Mouse (Mus musculus) hindbrain, embryonic 12.5 days (tissue): Measurements from ENCODE around the gene Alg14. TPM values are rescaled to one million over a fixed set of nuclear protein-coding genes. Genes with fewer than 3 reads are reported as not detected.

Experiments used
- ATAC-seq: fragments of 200-750 bp; cut with Nextera tagmentation; 2 replicates; pipeline ENCODE4 v1.8.0; 2017; ENCODE audit warnings: moderate TSS enrichment; ENCODE audit not compliant: low FRiP score
- H3K27ac ChIP-seq: fragments of 300-500 bp; sonication (generic); 2 replicates; pipeline ENCODE4 v1.5.1; 2016; ENCODE audit warnings: mild to moderate bottlenecking
- H3K27me3 ChIP-seq: fragments of 300-500 bp; sonication (generic); 2 replicates; pipeline ENCODE4 v1.6.1; 2016; ENCODE audit warnings: mild to moderate bottlenecking
- H3K36me3 ChIP-seq: fragments of 300-500 bp; sonication (generic); 2 replicates; pipeline ENCODE4 v1.6.1; 2016; ENCODE audit warnings: mild to moderate bottlenecking
- H3K4me1 ChIP-seq: fragments of 300-500 bp; sonication (generic); 2 replicates; pipeline ENCODE4 v1.6.1; 2016
- H3K4me2 ChIP-seq: fragments of 300-500 bp; sonication (generic); replicated peaks from 2 replicates; pipeline ENCODE4 v1.6.1; 2016; ENCODE audit warnings: mild to moderate bottlenecking
- H3K4me3 ChIP-seq: fragments of 300-500 bp; sonication (generic); 2 replicates; pipeline ENCODE4 v1.5.1; 2016; ENCODE audit warnings: mild to moderate bottlenecking
- H3K9ac ChIP-seq: fragments of 300-500 bp; sonication (generic); 2 replicates; pipeline ENCODE4 v1.6.1; 2016; ENCODE audit warnings: mild to moderate bottlenecking, moderate library complexity
- H3K9me3 ChIP-seq: fragments of 300-500 bp; sonication (generic); replicated peaks from 2 replicates; pipeline ENCODE4 v1.6.1; 2016; ENCODE audit warnings: mild to moderate bottlenecking
- WGBS: fragments of 180-500 bp; shearing (Covaris S2); methylation state at CpG from one replicate; pipeline ENCODE4 v1.1.7; 2016; 5-methylcytosine and 5-hydroxymethylcytosine counted together
- polyA plus RNA-seq: library from polyadenylated mRNA; unstranded; fragments of >200 nt; fragmentation: Nextera tagmentation; extraction: Ambion mirVana; gene quantifications from 2 replicates; pipeline ENCODE4 v1.2.1, GENCODE M21; 2016

Gene Alg14
- polyA plus RNA-seq, 1 experiment from 2014 or later, result 38.5 TPM

DNA sequence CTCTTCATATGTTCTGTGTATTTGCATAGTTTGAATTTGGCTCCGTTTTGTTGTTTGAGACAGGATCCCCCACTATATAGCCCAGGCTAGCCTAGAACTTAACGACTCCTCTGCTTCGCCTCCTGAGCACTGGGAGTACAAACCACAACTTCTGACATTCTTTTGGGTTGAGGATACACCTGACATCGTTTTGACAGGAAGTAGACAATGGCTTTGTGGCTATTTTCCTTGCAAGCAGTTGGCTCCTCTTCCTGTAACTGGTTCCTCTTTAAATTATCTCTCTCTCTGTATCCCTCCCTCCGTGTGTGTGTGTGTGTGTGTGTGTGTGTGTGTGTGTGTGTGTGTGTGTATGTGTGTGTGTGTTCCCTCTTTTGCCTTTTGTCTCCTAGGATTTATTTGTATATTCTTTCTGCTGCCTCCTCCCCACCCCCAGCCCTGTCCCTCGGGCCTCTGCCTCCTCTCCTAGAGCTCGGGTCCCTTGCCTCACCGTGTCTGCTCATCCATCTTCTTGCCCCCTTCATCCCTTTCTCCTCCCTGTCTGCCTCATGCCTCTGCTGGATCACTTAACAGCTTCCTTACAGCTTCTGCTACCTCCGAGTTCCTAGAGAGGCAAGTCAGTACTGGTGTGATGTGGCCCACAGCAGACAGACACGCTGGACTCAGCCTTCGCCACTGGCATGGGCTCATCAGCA, 53.5 kb downstream of the Alg14 start:
- Histone ChIP-seq H3K36me3 (no peaks in the 10 kb centered on the region), H3K9me3 (no peaks in the 10 kb centered on the region), H3K27me3 (no peaks in the 10 kb centered on the region; the same call in 1 of the 2 replicates), H3K27ac (peak overlapping the region; percentile 67), H3K9ac (no peak overlapping the region), H3K4me3 (no peak overlapping the region), H3K4me2 (no peak overlapping the region), H3K4me1 (peaks cover 40% of the 10 kb centered on the region)
- 56% methylated on average over 10 of the region's 11 CpGs for WGBS
- ATAC-seq, result no peak

- no peak overlapping the region for H3K9ac ChIP-seq
- H3K27me3 ChIP-seq, result no peaks in the 10 kb centered on the region; the same call in 1 of the 2 replicates
- H3K9me3 ChIP-seq, result no peaks in the 10 kb centered on the region
- H3K4me1 ChIP-seq, result peaks cover 41% of the 10 kb centered on the region
- 49% methylated on average over 6 of the region's 6 CpGs for WGBS
- no peak for ATAC-seq
- H3K4me2 ChIP-seq, result no peak overlapping the region
- no peaks in the 10 kb centered on the region for H3K36me3 ChIP-seq
- H3K4me3 ChIP-seq, result no peak overlapping the region
- H3K27ac ChIP-seq, result 0 out of 2 replicates have a peak overlapping the region, but pooled peaks have one; percentile 31
These were observed 54.0 kb downstream of the Alg14 start for GRCm38 (mm10) chr3:121345643-121346000.

- no peak overlapping the region for H3K9ac ChIP-seq
- no peaks in the 10 kb centered on the region for H3K36me3 ChIP-seq
- WGBS, result 94% methylated on average over 12 of the region's 12 CpGs
- peaks cover 41% of the 10 kb centered on the region for H3K4me1 ChIP-seq
- H3K4me3 ChIP-seq, result no peak overlapping the region
- no peaks in the 10 kb centered on the region; the same call in 1 of the 2 replicates for H3K27me3 ChIP-seq
- H3K27ac ChIP-seq, result no peak overlapping the region
- H3K4me2 ChIP-seq, result no peak overlapping the region
- ATAC-seq, result no peak
- no peaks in the 10 kb centered on the region for H3K9me3 ChIP-seq
These were observed 55.1 kb downstream of the Alg14 start for GRCm38 (mm10) chr3:121346507-121347267.

- Histone ChIP-seq H3K9me3 (no peaks in the 10 kb centered on the region), H3K36me3 (no peaks in the 10 kb centered on the region), H3K27me3 (no peaks in the 10 kb centered on the region; the same call in 1 of the 2 replicates), H3K27ac (peak overlapping the region; percentile 40; the same call in 1 of the 2 replicates), H3K4me1 (peaks cover 41% of the 10 kb centered on the region), H3K4me2 (no peak overlapping the region), H3K4me3 (no peak overlapping the region), H3K9ac (no peak overlapping the region)
- WGBS, result 76% methylated on average over 6 of the region's 6 CpGs
- ATAC-seq, result no peak
These were observed 57.2 kb downstream of the Alg14 start for GRCm38 (mm10) chr3:121348792-121349191.

- no peak overlapping the region for H3K9ac ChIP-seq
- no peaks in the 10 kb centered on the region for H3K9me3 ChIP-seq
- no peak overlapping the region for H3K4me3 ChIP-seq
- peaks cover 34% of the 10 kb centered on the region for H3K4me1 ChIP-seq
- ATAC-seq, result peak; percentile 71
- peak overlapping the region; percentile 31 for H3K4me2 ChIP-seq
- no peaks in the 10 kb centered on the region; the same call in 1 of the 2 replicates for H3K27me3 ChIP-seq
- H3K27ac ChIP-seq, result peak overlapping the region; percentile 64
- WGBS, result 40% methylated on average over 33 of the region's 33 CpGs
- H3K36me3 ChIP-seq, result no peaks in the 10 kb centered on the region
These were observed 58.0 kb downstream of the Alg14 start for GRCm38 (mm10) chr3:121349334-121350169.

GRCm38 (mm10) chr3:121351257-121351656, 59.7 kb downstream of the Alg14 start:
- 89% methylated on average over 6 of the region's 6 CpGs for WGBS
- Histone ChIP-seq H3K36me3 (no peaks in the 10 kb centered on the region), H3K27me3 (no peaks in the 10 kb centered on the region; the same call in 1 of the 2 replicates), H3K4me2 (no peak overlapping the region), H3K4me3 (no peak overlapping the region), H3K4me1 (peaks cover 24% of the 10 kb centered on the region), H3K27ac (no peak overlapping the region), H3K9me3 (no peaks in the 10 kb centered on the region), H3K9ac (no peak overlapping the region)
- no peak for ATAC-seq

GRCm38 (mm10) chr3:121354281-121354680, 62.7 kb downstream of the Alg14 start:
- H3K9me3 ChIP-seq, result no peaks in the 10 kb centered on the region
- no peaks in the 10 kb centered on the region for H3K27me3 ChIP-seq
- WGBS, result 91% methylated on average over 9 of the region's 9 CpGs
- peaks cover 11% of the 10 kb centered on the region for H3K4me1 ChIP-seq
- H3K36me3 ChIP-seq, result no peaks in the 10 kb centered on the region
- no peak overlapping the region for H3K9ac ChIP-seq
- no peak overlapping the region for H3K4me3 ChIP-seq
- no peak for ATAC-seq
- no peak overlapping the region for H3K4me2 ChIP-seq
- no peak overlapping the region for H3K27ac ChIP-seq

GRCm38 (mm10) chr3:121354861-121355470, 63.4 kb downstream of the Alg14 start:
- 81% methylated on average over 18 of the region's 18 CpGs for WGBS
- Histone ChIP-seq H3K36me3 (no peaks in the 10 kb centered on the region), H3K9ac (no peak overlapping the region), H3K27me3 (no peaks in the 10 kb centered on the region), H3K4me2 (no peak overlapping the region), H3K4me1 (peaks cover 5% of the 10 kb centered on the region), H3K4me3 (no peak overlapping the region), H3K9me3 (no peaks in the 10 kb centered on the region), H3K27ac (no peak overlapping the region)
- no peak for ATAC-seq

DNA sequence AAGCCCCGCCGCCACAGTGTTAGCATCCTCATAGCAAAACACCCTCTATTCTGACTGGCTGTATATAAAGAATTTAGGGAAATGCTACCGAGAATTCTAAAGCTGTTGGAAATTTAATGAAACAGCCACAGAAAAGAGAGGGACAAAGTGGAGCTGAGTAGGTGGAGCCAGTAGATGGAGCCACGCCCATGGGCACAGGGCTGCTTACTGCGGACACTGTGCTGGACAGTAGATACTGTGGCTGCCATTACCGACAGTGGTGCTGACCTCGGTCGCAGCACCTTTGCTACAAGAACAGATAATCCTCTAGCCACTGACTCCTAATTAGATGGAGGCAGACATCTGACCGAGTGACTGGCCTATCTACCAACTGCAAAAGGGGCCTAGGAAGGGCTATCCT, 64.0 kb downstream of the Alg14 start:
- Histone ChIP-seq H3K4me1 (peaks cover 3% of the 10 kb centered on the region; the same call in 1 of the 2 replicates), H3K36me3 (no peaks in the 10 kb centered on the region), H3K27ac (no peak overlapping the region), H3K4me3 (no peak overlapping the region), H3K27me3 (no peaks in the 10 kb centered on the region), H3K4me2 (no peak overlapping the region), H3K9ac (no peak overlapping the region), H3K9me3 (no peaks in the 10 kb centered on the region)
- ATAC-seq, result no peak
- 86% methylated on average over 9 of the region's 9 CpGs for WGBS

DNA sequence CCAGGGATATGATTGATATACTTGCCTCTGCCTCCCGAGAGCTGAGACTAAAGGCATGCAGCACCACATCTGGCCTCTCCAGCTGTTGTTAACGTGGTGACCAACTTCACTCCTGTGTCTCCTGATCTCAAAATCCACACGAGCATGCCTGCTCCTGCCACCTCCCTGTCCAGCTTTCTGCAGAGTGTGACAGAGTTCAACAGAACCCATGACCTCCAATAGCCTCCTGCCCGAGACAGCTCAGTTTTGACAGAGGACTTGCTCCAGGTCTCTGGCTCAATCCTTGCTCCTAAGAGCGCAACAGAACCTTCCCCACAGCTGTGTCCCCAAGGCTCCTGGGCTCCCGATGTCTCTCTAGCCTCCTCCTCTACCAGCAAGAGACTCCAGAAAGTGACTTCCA, 64.5 kb downstream of the Alg14 start:
- Histone ChIP-seq H3K4me2 (no peak overlapping the region), H3K4me3 (no peak overlapping the region), H3K9ac (no peak overlapping the region), H3K27me3 (no peaks in the 10 kb centered on the region), H3K4me1 (peaks cover 3% of the 10 kb centered on the region; the same call in 1 of the 2 replicates), H3K27ac (no peak overlapping the region), H3K36me3 (no peaks in the 10 kb centered on the region), H3K9me3 (no peaks in the 10 kb centered on the region)
- ATAC-seq, result no peak
- WGBS, result 73% methylated on average over 6 of the region's 6 CpGs

DNA sequence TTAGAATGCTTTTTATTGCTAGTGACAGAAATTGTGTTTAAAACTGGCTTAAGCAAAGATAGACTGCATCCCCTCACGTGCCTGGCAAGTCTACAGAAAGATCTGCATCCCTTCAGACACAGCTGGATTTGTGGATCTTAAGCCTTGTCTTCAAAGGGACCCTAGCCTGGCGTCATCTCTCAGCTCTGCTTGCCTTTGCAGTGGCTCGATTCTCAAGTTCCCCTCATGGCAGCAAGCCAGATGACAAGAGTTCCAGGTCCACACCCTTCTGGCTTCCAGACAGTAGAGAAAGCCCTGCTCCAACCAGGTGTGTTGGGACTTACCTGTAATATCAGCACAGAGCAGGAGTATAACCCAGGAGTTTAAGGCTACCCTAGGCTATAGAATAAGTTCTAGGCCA, 65.5 kb downstream of the Alg14 start:
- no peak for ATAC-seq
- H3K27me3 ChIP-seq, result no peaks in the 10 kb centered on the region
- H3K4me2 ChIP-seq, result no peak overlapping the region
- no peaks in the 10 kb centered on the region for H3K9me3 ChIP-seq
- H3K4me1 ChIP-seq, result peaks cover 3% of the 10 kb centered on the region; the same call in 1 of the 2 replicates
- no peaks in the 10 kb centered on the region for H3K36me3 ChIP-seq
- no peak overlapping the region for H3K27ac ChIP-seq
- WGBS, result 72% methylated on average over 3 of the region's 3 CpGs
- H3K9ac ChIP-seq, result no peak overlapping the region
- no peak overlapping the region for H3K4me3 ChIP-seq

GRCm38 (mm10) chr3:121358285-121358684, 66.7 kb downstream of the Alg14 start:
- Histone ChIP-seq H3K9ac (no peak overlapping the region), H3K4me3 (no peak overlapping the region), H3K27ac (no peak overlapping the region), H3K9me3 (no peaks in the 10 kb centered on the region), H3K36me3 (no peaks in the 10 kb centered on the region), H3K4me1 (peaks cover 3% of the 10 kb centered on the region; the same call in 1 of the 2 replicates), H3K27me3 (no peaks in the 10 kb centered on the region), H3K4me2 (no peak overlapping the region)
- ATAC-seq, result no peak
- WGBS, result 44% methylated on average over 2 of the region's 2 CpGs
